Mouse (Mus musculus) cerebellum, postnatal 10 days (tissue): ENCODE measurements around the gene Kctd6.

ENCODE experiments used
- DNase-seq, 2 experiments: peaks; one replicate each; pipeline ENCODE4 v3.0.0; 2021; ENCODE audit warnings: mixed read lengths in 2 of 2

Gene Kctd6

DNA sequence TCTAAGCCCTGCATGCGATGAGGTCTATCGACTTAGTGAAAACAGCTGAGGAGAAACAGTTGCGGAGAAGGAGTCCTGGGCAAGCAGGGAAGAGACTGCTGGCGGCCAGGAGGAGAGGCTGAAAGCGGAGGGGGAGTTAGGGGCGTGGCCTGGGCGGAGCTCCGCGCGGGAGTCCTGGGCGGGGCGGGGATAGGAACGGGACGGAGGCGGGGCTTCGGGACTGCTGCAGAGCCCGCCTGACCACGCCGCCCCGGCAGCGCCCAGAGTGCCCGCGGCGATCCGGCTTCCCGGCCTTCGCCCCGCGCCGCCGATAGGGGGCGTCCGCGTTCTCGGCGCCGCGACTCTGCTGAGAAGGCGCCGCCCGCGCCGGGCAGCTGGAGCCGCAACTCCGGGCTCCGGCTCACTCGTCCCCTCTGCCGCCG is at the start of gene Kctd6:
TSS of gene Kctd6 (plus strand) at position 338 of the 422 bp plus-strand sequence.
- peak; percentile 100 for DNase-seq

DNA sequence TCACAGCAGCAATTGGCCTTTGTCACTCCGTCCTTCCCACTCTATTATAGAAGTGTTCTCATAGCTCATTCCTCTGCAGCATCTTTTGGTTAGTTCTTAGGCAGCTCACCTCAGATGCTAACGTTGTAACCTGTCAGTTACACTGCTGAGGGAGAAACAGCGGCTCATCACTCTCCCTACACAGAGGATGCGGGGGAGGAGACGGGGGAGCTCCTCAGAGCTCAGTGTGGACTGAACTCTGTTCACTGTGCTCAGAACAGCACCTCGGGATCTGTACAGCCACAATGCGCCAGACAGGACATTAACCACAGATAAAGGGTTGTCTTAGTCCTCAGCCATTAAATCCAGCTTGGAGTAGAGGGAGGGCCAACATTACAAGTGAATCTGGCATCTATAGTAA is 49.5 kb upstream of the Kctd6 start:
- no peak for DNase-seq

DNA sequence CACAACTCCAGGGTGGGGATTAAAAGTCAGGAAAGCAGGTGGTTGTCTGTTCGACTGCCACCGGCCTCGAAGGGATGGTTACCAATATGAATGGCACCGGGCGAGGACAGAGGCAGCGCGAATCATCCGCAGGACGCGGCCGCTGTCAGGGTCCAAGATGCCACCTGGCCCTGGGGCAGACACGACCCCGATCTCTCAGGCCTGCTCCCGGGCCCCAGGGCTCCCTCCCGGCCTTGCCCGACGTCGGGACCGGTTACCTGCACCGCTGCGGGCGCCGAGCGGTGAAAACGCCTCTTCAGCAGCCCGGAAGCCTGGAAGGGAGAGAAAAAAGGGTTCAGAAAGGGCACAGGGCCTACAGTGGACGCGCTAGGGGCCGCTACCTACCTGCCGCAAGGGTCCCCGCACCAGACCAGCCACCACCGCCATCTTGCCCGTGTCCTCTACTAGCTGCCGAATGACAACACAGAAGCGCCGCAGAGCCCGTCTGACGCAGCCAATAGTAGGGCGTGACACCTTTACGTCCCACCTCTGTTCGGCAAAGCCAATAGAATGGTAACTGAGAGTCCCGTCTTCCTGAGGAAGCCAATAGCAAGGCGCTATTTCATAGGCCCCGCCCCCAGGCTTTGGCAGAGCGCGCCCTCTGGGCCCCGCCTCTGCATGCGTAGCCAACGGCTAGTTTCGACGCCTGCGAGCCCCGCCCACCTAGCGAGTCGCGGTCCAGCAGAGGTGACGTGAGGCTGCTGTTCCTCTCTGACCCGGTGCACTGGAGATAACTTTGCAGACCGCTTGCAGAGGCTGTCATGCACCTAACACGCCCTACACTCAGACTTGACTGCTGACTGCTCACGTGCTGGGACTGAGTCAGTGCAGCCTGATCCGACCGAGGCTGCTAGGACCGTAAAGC is 41.2 kb upstream of the Kctd6 start, which contains the start of gene Pdhb:
TSS of gene Pdhb (minus strand) at position 519 of the 904 bp plus-strand sequence.
- peak; percentile 100 for DNase-seq

DNA sequence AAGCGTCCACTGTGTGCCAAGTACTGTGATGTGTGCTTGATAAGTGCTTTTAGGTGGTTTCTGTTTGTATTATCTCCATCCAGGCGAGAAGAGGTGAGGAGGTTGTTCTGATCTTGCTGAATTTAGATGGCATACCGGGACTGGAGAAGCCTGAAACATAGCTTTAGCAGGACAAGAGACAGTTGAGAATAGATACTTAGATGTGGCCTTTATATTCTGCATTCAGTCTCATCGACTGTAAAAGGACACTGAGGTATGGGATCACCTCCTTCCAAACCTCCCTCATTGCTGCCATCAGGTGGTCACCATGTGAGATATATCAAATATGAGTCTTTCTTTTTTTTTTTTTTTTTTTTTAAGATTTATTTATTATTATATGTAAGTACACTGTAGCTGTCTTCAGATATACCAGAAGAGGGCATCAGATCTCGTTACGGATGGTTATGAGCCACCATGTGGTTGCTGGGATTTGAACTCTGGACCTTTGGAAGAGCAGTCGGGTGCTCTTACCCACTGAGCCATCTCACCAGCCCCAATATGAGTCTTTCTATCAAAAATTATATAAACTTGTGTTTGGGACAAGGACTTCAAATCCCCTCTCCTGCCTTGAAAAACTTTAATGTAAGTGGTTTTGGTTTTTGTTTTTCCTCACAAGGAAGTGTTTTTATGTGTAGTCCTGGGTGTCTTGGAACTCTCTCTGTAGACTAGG is 40.2 kb upstream of the Kctd6 start:
- peak; percentile 71 for DNase-seq

DNA sequence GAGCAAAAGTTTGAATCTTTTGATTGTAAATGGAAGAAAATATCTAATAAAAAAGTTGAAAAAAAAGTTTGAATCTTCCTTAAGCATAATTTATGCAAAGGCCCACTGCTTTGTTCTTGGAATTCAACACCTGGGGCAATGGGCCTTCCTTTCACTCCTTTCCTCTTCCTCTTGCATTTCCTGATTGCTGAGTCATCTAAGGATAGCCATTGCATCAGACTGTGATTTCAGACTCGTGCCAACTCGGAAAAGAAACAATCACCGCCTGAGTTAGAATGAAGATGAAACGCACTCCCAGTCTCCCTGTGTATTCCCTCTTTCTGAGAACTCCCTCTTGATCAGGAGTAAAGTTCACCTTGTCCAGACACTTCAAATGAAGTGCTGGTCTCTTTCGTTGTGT is 39.3 kb upstream of the Kctd6 start:
- DNase-seq, result no peak

DNA sequence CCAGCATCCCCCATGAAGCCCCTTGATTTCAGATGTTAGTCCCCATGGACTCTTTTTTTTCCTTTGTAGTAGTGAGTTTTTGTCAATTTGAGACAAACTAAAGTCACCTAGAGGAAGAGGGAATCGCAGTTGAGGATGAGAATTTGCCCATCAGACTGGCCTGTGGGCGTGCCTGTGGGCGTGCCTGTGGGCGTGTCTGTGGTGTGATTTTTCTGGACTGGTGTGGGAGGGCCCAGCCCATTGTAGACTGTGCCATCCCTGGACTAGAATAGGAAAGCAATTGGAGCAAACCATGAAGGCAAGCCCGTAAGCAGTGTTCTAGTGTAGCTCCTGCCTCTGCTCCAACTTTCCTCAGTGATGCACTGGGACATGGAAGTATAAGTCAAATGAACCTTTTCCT is 37.7 kb upstream of the Kctd6 start:
- no peak for DNase-seq

DNA sequence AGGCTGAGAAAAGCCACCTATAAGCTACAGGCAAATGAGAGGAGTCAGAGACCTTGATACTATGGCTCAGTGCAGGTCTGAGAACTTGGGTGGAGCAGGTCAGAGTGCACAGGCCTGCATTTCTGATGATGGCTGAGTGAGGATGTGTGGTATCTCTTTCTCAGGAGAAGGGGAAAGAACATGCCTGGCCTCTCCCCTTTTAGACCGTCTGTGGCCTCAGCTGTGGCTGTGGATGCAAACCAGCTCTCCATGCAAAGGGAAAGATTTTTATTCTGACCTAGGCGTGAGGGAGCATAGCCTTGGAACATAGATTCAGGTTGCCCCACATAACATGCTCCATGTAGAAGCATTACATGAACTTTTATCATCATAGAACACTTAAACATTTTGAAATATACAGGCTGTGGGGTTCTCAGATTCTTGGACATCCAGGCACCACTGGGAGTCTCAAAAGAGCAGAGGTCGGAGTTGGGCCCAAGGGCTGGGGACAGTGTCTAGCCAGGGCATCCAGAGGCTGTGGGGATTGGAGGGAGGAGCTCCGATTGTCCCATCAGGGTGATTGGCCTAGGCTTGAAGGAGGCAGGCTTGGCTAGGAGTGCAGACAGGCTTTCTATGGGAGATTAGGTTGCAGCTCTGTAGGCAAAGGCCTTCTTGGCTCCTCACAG is 33.4 kb upstream of the Kctd6 start:
- no peak for DNase-seq

DNA sequence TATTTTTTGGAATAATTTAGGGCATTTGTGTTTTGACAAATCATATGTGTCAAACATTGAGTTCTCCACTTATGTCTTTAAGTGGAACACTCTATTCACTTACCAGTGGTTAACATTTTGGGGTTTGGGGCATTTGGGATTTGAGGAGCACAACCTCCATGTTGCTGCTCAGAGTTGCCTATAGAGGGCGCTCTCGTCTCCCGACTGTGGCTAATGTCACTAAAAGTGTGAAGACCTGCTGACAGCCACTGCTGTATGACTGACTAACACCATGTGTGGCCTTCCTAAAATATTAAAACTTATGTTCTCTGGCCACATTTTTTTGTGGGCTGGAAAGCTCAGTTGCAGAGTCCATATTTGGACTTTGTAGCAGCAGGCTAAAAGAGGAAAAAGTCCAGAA is 30.6 kb upstream of the Kctd6 start:
- peak in 1 of 2 experiments; percentile 14 for DNase-seq

DNA sequence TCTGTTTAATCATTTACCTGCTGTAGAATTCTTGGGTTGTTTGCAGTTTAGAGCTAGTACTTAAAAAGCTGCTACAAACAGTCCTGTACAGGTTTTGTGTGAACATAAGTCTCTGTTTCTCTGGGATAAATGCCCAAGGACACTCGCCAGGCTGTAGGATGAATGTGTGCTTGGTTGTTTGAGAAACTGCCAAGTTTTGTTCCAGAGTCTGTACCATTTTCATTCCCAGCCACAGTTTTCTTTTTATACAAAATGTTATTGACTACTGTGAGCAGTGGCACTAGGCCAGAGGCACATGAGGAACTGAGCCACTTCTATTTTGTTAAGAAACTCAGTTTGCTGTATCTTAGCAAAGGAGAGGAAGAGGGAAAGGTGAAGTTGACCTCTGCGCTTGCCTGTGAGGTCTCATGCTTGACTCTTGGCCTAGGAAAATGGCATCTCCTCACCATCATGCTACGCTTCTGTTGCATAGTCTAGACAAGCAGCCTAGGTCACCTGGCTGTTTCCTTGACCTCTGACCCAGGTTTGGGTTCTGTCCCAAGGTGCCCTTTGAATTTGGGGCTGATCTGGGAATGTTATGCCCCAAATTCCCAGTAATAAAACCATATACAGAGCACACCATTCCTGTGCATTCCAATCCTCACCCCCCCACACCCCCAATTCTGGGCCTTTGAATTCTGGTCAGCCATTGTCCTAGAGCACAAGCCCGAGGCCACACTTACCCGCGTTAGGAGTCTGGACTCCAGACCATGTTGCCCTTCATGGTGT is 27.5 kb upstream of the Kctd6 start:
- DNase-seq, result no peak

DNA sequence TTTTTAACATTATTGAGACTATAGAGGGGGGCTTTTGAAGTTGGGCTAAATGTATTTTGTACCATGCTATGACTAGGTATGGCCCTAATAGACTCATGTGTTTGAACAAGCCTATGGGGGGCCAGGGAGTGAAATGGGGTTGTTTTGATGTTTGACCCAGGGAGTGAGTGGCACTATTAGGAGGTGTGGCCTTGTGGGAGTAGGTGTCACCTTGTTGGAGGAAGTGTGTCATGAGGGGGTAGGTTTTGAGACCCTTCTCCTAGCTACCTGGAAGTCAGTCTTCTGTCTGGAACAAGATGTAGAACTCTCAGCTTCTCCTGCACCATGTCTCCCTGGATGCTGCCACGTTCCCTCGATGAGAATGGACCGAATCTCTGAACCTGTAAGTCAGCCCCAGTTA is 23.4 kb upstream of the Kctd6 start:
- DNase-seq, result no peak

DNA sequence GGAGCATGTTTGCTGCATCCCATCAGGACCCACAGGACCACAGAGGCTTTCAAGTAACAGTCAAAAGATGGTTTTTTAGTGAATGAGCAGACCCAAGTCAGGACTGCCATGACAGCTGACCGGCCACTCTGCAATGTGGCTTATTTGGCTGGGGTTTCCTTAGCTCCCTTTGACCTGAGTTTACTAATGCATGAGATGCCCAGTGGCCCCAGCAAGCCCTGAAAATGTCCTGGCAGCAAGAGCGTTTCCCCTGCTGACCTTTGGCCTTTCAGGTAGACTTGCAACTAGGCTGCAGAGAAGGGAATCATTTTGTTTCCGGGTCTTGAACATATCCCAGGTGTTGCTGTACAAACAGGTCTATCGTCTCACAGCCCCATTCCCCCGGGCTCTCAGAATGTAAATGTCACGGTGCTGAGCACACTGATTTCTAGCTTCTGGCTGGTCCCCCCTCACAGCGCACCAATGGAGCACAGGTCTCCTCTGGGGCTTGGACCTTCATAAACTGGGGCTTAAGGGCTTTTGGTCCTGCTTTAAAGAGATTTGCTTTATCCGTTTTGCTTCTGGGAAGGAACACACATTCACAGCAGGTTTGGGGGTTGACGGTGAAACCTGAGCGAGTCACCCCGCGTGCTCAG is 22.5 kb upstream of the Kctd6 start:
- DNase-seq, result no peak

DNA sequence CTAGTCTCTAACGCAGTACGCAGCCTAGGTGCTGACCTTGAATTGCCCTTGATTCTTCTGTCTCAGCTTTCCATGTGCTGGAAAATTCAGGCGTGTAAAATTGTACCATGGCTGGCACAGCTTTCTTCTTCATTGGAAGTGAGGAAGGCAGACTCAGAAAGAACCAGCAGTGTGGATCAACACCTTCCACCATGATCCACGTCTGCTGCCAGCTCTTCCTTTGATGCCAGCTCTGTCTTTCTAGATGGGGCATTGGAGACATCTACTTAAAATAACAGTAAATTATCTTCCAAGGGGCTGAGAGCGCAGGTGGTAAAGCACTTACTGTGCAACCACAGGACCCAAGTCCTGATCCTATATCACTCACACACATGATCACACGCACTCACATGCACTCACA is 21.2 kb upstream of the Kctd6 start:
- no peak for DNase-seq

DNA sequence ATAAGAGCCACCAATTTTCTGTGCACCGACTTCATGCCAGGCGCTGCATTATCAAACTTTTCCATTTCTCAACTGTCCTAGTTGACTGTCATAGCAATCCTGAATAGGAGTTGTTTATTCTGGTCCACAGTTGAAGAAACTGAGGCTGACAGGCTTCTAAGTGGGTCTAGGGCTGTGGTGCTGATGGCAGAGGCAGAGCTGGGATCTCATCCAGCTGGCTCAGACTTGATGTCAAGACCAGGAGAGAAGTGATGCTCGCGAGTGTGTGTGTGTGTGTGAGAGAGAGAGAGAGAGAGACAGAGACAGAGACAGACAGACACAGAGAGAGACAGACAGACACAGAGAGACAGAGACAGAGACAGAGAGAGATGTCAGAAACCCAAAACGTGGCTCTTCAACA is 13.2 kb upstream of the Kctd6 start:
- DNase-seq, result peak; percentile 34 to 63

DNA sequence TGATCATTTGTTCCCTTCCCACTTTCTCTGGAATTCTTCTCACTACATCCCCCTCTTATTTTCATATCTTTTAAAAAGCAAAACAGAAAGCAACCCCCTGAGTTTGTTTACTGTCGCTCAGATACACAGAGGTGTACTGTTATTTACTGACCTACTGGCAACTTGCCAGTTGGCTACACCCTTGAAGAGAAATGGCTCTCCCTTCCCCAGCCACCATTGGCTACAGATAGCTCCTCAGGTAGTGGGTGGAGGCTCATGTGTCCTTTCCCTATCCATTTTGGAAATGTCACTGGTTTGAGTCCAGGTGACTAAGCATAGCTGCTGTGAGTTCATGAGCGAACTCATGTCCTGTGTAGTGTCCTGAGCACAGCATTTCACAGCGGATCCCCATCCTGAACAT is 12.2 kb upstream of the Kctd6 start:
- no peak for DNase-seq

DNA sequence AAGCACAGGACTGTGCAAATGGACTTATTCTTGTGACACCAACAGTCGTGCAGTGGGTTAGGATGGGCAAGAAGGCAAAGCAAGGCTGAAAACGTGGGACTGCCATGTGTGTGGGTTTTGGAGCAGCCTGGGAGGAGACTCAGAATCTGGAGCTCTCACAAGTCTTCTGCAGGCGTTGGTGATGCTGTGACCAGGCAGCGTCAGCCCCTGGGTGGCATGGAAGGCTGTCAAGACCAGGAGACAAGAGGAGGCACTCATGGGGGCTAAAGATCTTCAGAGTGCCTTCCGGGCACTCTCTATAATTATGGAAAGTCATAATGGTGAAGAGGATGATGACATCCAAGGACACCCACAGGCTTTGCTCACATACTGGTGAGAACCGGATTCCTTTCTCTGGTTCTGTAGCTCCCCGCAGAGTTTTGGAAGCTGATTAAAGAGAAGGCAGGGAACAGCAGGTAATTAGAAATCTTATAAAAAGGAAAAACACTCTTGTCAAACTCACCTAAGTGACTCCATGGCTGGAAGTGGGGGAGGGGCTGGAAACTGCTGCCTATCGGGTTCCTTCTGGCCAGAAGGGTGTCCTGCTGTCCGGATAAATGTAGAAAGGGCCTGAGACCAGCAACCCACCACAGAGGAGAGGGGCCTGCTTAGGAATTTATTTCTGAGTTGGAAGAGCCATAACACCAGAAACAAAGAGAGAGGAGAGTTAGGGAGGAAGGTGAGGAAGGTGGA is 7.6 kb upstream of the Kctd6 start:
- DNase-seq, result peak; percentile 51 to 60

DNA sequence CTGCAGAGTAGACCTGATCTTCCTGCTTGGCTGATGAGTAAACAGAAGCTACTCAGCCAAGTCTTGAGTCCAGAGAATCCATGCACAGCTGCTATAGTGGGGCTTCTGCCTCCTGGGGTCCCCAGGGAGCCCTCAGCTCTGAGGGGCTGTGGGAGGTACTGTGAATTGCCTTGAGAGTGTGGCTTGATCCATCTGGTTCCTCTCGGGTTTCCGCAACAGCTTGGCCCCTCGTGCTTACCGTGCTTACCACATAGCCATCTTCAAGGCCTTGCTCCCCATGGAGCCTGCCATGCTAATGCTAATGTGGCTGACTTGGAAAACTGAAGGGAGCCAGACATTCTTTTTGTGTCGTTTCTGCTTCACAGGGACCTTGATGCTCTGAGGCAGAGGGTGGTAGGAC is 6.8 kb upstream of the Kctd6 start:
- peak; percentile 55 to 69 for DNase-seq

DNA sequence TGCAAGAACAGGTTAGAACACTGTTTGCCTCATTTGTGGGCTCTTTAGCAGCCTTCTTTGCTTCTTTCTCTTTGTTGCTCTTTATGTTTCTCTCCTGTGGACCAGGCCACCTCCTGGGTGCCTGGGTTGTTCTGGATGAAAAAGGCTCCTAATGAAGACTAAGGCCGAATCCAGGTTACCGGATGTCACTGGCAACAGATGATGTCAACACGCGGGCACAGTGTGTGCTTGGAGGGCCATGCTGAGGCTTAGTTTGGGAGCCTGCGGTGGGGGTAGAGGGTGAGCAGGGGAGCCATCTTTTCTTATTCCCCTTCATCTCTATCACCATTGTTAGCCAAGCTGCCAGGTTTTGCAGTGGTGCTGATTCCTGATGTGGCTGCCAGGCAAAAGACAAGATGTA is 6.4 kb upstream of the Kctd6 start:
- peak; percentile 14 to 29 for DNase-seq

DNA sequence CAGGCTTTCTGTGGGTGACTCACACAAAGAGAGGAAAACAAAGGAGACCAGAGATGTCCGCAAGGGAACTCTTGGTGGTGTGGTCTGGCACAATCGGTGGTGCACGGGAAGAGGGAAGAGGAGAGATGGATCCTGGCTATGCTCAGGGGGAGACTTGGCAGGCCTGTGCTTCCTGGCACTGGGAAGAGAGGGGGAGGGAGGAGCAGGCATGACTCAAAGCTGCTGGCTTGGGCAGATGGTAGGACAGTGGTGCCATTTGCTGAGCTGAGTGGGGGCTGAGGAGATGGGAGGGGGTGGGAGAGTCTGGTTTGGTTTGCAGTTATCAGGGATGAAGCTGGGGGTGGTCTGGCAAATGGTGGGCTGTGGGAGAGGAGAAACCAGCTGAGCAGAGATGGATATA is 5.1 kb upstream of the Kctd6 start:
- peak; percentile 79 to 90 for DNase-seq

DNA sequence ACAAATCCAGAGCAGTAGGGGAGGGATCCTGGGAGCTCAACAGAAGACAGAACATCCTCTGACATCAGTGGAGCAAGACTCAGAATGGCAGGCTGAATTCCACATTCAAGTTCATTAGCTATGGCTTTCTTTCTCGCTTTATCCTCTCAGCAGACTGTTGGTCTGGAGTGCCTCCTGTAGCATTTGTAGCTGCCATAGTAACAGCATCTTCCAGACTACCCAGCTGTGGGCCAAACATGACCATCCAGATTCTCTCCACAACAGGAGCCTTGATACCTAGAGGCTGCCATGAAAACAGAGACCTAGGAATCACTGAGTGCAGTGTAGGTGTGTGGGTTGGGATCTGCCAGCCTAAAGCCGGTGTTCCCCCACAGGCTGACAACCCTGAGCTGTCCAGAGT is 4.0 kb upstream of the Kctd6 start:
- DNase-seq, result no peak

DNA sequence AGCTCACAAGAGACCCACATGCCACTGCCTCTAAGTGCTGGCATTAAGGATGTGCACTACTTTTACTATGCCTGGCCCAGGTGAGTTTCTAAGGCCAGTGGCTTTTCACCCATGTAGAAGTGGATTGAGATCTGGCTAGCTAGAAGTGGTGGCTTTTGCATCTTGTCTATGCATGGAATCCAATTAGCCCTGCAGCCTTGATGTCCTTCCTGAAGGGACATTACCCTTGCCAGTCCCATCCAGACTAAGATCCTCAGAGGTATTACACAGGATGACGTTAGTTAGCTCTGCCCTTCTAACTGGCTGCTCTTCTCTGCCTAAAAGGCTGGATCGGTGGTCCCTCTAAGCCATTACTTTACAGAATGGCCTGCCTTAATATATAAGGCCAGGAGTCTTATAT is 944 bp upstream of the Kctd6 start:
- no peak for DNase-seq
